Mouse (Mus musculus) adipocyte (in vitro differentiated cells): Measurements from ENCODE around the gene Itgb3.
"Not testable (repeated sequence)": the region's sequence is repeated elsewhere in the genome, so short reads cannot be mapped to it uniquely, and the experiment has no call there.

Experiments used
- DNase-seq: peaks from one replicate; pipeline ENCODE4 v3.0.0-alpha.2; 2016; ENCODE audit warnings: low spot score

The Itgb3 gene

DNA sequence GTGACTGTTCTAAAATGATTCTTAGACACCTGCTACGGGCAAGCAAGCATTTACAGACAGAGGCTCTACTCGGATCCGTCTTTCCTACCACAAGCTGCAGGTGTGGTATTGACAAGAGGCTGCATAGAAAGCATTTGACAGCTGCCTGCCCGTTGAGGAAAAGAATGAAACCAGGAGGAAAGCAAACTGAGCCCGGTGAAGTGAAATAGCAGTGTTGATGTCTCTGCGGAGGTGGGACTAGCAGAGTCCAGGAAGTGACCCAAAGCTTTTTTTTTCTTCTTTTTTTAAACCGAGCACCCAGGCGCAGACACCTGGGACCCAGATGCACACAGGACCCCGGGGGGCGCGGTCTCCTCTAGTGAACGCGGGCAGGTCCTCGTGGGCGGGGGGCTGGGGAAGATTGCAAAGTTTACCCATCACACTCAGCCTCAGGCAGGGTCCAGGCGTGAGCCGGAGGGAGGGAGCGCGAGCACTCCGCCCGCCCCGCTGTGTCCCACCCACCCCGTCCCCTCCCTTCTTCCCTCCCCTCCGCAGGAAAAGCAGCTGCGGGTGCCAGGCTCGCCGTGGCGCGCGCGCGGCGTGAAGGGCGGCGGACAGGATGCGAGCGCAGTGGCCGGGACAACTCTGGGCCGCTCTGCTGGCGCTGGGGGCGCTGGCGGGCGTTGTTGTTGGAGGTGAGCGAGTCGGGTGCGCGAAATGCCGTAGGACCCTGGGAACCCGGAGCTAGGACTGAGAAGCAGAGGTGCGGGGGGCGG, at the start of gene Itgb3:
Gene Itgb3 (plus strand): TSS at position 510 of the 755 bp plus-strand sequence.
- DNase-seq: peak; percentile 37

DNA sequence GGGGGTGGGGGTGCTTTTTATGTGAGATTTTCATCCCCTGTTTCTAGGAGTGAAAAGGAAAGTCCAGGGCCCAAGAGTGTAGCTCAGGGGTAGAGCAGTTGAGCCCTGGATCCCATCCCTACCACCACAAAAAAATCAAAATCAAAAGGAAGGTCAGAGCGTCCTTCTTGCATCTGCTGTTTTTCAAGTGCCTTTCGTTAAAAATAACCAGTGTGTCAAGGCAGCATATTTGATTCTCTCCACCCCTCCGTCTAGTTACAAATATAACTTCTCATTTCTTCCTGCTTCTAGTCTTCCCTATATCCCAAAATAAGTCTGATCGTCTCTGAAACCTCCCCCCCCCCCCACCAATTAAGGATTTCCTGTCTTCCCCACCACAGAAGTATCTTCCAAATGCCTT, 49.7 kb upstream of the Itgb3 start:
- DNase-seq: no peak

DNA sequence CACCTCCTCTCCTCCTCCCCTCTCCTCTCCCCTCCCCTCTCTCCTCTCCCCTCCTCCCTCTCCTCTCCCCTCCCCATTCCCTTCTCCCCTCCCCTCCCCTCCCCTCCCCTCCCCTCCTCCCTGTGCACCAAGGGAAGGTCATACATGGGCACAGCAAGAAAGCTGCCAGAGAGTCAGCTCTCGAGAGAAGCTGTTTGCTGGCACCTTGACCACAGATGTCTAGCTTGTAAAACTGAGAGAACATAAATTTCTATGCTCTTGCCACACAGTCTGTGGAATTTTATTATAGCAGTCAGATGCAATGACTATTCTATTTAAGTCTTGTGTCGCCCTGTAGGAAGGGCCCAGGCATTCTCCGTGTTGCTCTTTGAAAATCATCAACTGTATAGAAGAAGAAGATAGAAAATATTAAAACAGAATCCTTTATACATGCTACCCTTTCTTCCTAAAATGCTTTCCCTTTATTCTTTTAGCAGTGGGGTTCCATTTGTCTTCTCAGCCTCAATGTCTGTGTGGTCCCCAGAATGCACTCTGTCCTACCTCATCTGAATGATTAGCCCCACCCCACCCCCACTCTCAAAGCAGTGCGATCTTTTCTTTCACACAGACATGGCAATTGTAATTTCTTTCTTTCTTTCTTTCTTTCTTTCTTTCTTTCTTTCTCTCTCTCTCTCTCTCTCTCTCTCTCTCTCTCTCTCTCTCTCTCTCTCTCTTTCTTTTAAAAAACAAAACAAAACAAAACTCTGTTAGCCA, 49.0 kb upstream of the Itgb3 start:
- peak; percentile 35 for DNase-seq

DNA sequence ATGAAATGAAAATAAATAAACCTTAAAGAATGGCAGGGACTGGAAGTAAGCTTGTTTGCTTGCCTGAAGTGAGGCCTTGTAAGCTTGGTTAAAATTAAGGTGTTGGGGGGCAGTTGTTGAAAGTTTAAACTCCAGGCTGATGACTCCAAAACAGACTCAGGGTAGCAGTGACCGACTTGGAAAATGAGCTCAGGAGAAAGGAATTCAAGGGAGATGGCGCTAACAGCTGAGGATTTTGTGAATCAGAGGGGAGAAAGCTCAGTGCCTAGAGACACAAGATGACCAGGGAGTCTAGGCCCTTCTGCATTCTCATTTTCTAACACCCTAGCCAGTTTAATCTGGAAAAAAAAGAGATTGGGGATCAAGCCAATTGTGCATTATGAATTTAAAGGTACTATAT, 46.8 kb upstream of the Itgb3 start:
- no peak for DNase-seq

DNA sequence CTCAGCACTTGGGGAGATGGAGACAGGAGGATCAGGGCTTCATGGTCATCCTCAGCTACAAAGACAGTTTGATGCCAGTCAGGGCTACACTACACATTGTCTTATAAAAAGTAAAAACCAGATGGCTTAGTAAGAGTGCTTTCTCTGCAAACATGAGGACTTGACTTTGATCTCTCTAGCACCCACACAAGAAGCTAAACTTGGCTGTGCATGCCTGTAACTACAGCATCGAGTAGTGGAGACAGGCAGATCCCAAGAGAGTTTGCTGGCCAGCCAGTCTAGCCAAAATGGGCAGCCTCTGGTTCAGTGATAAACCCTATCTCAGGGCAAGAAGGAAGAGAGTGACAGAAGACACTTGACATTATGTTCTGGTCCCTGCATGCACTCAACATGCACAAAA, 44.3 kb upstream of the Itgb3 start:
- no peak for DNase-seq

DNA sequence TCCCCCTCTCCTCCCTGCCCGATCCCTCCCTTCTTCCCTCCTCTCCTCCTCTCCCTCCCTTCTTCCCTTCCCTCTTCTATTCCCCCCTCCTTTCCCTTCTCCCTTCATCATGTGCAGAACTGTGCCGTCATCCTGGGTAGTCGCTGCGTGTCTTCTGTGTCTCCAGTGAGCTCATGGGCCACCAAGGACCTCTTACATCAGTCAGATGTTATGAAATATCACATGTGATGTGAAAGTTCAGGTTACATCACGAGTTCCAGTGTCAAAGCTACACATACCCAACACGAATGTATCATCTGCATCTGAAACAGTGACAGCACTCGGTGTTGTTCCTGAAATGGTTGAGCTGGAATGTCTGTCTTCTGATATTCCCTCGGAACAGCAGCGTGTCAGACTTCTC, 42.6 kb upstream of the Itgb3 start:
- no peak for DNase-seq

DNA sequence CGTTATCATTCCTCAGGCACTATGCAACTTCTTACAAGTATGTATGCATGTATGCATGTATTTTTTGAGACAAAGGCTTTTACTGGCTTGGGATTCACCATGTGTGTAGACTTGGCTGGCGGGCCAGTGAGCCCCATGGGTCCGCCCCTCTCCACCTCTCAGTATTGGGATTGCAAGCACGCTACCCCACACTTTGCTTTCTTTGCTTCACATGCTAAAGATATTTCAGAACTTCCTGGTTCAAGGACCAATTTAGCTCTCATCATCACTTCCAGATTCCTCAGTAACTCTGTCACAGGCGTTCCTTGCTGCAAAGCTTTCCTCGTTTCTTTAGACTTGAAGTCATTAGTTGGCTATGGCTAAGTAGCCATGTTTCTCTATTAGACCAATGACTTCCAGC, 41.7 kb upstream of the Itgb3 start:
- DNase-seq: no peak

DNA sequence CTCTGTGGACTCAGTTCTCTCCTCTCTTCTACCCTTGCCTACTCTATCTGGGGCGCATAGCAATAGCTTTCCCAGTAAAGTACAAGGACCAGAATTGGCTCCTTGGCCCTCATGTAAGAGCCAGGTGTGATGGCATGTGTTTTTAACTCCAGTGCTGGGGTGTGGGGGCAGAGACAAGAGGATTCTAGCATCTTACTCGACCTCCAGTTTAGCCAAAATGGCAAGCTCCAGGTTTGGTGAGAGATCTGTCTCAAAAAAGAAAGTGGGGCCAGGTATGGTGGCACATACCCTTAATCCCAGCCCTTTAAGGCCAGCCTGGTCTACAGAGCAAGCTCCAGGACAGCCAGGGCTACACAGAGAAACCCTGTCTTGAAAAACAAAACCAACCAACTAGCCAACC, 41.0 kb upstream of the Itgb3 start:
- no peak for DNase-seq

DNA sequence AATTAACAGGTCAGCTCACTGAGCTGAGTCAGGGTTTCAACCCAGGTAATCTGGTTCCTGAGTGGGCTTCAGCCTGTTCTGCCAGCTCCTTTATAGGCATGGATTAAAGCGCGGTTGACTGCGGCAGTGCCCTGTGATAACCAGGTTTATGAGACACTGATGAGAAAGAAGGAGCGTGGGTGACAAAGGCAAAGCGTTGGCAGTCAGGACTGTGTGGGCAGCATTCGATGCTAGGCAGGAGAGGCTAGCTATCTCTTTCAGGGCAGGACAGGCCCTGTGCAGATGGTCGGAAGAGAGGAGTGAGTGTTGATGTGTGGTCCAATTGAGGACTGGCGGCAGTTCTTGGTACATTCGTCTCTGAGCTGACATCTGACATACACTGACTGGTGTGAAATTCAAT, 40.1 kb upstream of the Itgb3 start:
- DNase-seq: no peak

DNA sequence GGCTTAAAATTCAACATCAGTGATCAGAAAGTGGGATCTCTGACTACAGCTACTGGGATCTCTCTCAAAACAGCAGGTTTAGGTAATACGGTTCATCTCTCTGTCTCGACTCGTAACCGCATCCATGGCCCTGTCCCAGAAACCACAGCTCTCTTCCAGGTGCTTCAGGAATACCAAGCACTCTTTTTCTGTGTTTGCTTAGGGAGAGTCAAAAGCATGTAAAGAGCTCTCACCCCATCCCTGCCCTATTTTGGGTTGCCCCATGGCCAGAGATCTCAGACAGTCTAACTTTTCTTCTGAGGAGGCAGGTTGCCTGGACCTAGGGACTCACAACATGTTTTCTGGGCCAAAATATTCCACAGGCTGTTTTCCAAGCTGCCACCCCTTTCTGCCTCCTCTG, 39.5 kb upstream of the Itgb3 start:
- no peak for DNase-seq

DNA sequence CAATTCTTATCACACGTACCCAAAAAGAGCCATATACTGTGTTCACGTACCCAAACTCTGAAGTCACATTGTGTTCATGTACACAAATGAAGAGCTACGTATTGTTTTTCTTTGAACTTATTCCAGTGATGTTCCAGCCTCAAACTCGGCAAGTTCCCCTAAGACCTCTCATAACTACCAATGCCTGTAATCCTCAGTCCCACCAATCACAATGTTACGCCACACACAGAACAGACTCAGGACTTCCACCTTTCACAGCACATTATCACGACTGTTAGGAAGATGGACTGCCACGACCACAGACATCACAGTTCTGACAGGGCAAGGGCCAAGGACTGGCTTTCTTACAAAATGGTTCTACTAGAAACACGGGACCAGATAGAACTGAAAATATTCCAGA, 37.3 kb upstream of the Itgb3 start:
- DNase-seq: not testable (repeated sequence)

DNA sequence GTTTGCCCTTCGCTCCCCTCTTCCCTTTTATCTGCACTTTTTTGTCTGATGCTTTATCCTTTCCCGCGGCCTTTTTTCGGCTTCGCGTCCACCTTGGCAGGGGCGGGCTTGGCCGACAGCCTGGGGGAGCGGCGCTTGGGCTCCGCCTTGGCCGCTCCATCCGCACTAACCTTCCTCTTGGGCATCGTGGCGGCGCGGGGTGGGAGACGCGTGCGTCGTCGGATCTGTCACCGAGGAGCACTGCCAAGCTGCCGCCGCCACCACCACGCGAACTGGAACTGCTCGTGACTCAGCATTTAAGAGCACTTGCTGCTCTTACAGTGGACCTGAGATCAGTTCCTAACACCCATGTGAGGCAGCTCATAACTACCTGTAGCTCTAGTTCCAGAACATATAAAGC, 36.4 kb upstream of the Itgb3 start:
- not testable (repeated sequence) for DNase-seq

DNA sequence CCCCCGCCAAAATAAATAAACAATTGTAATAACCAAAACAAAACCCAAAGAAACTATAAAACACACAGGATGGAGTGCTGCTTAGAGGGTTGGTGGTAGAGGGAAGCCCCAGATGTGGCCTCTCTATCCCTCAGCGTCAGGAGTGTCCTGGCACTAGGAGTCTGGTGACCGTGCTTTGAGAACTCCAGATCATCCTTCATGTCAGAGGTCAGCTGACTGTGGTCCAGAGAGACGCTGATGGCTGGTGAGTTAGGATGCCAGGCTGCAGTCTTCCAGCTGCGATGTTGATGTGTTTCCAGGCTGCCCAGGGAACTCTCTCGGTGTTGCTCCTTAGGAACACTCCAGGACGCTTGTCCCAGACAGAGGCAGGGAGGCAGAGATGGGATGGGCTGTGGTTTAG, 35.7 kb upstream of the Itgb3 start:
- DNase-seq: no peak

DNA sequence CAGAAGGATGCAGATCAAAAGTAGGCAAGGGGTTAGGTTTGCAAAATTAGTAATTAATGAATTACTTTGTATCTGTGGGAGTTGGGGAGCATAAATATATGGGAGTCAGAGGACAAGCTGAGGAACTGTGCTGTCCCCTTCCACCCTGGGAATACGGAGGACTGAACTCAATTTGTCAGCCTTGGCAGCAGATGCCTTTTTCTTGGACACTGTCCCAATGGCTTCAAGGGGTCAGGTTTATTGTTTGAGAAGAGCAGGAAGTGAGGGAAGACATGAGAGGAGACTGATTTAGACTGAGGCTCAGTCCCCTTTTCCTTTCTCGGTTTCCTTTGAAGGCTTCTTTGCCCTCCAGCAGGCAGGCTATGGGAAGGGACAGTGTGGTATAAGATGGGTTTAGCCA, 35.2 kb upstream of the Itgb3 start:
- DNase-seq: peak; percentile 59

DNA sequence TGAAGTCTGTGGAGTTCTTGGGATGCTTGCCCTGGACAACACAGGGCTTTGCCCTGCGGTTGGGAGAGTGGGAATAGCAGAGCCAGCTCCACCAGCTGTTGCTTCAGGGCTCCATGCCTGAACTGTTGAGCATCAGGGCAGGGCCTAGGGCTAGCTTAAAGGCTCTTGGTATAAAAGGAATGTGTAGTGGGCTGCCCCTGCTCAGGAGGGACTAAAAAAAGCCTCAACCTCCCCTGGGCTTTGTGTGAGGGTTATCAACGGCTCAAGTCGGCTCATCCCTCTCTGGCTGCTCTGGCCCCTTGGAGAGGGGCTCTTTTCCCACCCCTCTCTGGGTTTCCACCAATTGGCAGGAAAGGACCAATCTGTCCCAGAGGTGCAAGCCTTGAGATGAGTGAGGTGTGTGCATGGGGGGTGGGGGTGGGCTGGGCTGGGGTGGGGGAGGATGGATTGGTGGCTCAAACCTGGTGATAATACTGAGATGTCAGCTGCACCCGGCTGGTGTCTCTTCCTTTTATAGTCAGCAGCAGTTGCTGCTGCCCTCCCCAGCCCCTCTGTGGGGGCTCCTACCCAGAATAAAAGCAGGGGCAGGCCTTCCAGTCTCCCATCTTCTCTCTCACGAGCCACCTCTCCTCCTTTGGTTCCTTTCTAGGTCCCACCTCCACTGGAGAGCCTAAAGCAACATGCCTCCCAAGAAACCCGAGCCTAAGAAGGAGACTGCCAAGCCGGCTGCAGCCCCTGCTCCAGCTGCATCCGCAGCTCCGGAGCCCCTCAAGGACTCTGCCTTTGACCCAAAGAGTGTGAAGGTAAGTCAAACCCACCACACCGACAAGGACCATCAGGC, 30.8 kb upstream of the Itgb3 start:
- no peak for DNase-seq

DNA sequence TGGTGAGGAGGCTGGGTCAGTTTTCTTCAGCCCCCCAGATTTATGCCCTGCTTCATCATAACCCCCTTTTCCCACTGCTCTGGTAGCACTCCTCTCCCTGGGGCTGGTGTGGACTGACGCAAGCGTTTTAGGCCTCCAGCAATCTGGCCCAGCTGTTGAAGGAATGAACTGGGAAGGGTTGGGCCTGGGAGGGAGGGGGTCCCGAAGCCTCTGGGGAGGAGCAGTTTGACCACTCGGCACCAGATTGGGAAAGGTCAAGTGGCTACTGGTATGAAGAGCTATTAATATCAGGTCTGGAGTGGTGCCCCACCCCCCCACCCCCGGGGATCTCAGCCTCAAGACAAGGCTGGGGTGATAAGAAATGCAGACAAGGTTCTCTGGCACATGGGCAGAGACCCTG, 29.7 kb upstream of the Itgb3 start:
- DNase-seq: no peak

DNA sequence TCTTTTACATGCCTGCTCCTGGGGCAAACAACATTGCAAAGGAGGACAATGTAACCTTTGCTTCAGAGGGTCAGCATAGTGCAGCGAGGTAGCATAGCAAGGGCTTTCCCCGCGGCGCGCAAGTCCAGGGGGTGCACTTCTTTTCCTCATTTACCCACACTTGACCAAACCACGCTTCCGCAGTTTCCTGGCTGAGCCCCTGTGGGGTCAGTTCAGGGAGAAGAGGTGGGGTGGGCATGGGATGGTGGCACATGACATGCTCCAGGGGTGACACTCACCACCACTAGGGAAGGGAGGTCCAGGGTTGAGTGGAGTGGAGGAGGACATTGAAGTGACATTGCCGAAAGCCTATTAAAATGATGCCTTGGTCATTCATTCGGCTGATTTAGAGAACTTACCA, 28.7 kb upstream of the Itgb3 start:
- DNase-seq: no peak

DNA sequence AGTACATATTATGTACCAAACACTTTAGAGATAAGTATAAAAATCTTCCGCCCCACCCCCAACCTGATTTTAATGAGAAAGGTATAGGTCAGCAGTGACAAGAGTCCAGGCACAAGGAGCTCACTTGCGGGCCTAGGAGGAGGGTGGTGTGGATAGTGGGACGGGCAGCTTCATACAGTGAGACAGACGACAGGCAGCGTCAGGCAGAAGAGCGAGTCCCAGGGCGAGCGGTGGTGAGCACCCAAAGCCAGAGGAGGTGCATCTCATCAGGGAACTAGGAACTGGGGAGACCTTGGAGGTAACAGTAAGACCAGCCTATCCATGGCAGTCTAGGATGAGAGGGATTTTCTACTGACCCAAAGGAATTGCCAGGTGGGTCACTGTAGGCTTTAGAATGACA, 28.2 kb upstream of the Itgb3 start:
- DNase-seq: no peak

DNA sequence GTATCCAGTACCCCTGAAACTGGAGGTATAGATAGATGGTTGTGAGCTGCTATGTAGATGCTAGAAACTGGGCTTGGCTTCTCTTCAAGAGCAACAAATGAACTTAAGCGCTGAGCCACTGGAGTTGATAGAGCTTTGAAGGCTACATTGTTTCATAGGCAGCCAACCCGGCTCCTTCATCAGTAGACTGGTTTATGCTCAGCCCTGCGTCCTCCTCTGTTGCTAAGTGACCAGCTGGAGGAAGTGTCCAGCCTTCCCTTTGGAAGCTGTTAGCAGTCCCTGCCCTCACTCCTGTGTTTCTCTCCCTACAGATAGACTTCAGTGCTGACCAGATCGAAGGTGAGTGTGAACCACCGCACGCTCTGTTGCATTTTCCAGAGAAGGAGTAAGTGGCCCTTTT, 27.7 kb upstream of the Itgb3 start:
- no peak for DNase-seq

DNA sequence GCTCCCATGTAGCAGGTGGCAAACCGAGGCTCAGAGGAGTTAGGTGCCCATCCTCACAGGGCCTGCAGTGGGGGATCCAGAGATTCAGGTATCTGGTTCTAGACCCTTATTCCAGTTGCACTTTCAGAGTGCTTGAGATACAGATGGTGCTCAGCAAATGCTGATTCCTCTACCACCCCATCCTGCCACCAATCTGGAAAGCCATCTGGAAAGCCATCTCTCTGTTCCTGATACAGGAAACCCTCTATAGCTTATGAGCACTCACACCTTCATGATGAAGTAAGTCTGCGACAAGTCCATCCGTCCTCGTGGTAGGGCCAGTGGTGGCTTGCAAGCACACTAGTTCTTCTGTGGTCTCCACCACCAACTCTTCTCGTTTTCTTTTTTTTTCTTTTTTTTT, 27.2 kb upstream of the Itgb3 start:
- no peak for DNase-seq

DNA sequence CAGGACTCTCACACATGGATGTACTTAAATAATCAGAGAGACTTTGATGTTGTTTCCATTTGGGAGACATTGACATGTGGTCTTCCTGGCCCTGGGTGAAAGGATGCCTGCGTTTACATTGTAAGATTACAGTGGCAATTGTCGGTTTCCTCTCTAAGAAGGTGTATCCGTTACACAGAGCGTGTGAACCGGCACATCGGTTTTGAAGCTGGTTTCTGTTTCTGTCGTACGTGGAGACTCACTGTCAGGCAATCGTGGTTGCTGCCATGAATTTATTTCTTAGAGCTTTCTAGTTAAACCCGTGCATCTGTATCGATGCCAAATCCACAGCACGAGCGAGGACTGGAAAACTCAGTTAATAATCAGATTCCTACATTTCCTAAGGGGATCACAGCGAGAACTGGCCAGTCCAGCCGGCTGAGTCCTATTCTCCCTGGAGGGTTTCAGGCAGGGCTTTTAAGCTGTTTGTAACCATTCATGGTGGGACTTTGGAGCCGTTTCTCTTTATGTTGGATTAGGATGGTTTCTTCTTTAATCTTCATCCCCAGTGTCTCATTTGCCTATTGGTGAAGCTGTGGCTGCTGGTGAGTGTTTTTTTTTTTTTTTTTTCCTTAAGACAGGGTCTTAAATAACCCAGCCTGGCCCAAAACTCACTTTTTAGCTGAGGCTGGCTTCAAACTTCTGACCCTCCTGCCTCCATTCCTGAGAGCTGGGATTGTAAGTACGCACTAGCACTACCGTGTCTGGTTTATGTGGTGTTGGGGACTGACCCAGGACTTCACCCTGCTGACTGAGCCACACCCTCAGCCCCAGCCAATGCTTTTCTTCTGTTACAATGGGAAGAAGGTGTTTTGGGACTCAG, 26.1 kb upstream of the Itgb3 start:
- DNase-seq: no peak

DNA sequence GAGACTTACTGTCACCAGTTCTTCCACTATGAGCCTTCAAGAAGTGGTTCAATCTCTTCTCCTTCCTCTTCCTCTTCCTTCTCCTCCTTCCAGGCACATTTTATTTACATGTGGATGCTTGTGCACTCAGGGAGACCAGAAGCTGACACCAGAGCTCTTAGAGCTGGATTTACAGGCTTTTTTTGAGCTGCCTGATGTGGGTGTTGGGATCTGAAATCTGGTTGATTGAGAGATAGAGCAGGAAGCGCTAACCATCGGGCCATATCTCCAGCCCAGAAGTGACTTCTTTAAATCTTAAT, 25.5 kb upstream of the Itgb3 start:
- DNase-seq: no peak
